Mouse (Mus musculus) lung, postnatal 4 days (tissue): ENCODE data around the gene Vps8.

Experiments
- DNase-seq, 2 experiments: peaks; one replicate each; pipeline ENCODE4 v3.0.0; 2021

Gene Vps8

DNA sequence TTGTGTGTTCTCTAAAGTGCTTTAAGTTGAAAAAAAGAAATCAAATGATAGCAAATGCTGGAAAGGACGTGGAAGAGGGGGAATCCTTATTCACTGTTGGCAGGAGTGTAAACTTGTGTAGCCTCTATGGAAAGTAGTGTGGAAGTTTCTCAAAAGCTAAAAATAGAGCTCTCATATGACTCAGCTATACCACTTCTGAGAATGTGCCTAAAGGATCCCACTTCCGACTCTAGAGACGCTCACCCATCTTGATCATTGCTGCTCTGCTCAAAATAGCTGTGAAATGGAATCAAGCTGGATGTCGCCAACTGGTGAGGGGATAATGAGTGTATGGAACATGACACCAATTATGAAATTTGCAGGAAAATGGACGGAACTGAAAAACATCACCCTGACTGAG, 264.5 kb downstream of the Vps8 start:
- no peak for DNase-seq

DNA sequence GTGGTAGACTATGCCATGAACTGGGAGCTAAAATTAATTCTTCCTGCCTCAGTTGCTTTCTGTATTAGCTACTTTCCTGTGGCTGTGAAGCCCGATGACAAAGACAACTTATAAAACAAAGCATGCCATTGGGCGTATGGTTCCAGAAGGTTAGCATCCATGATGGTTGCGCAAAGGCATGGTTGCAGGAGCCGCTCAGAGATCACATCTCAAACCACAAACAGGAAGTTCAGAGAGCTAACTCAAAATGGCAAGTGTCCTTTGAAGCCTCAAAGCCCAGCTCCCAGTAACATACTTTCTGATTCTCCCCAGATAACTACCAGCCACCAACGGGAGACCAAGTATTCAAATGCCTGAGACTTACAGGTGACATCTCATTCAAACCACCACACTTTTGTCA, 266.2 kb downstream of the Vps8 start:
- DNase-seq = peak in 1 of 2 experiments; percentile 26

DNA sequence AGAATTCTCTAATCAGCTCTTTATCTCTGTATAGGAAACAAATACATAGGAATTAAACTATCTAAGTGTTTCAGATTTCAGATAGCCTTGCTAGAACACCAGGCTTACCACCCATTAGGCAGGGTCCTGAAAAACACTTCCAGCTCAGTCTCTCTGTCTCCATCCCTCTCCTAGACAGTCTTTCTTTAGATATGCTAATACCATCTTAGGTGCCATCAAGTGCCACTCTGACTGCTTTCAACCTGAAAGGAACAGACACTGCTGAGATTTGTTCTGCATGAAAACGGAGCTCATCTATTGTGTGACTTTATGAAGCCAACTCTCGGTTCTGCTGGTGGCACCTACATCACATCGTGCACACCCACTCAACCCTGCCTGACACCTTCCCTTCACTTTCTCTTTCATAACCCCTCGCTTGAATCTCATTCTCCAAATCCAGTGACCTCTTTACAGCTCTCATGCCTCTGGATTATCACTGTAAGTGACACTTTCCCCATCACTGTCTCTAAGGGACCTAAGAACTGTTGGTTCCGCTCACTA, 267.4 kb downstream of the Vps8 start:
- DNase-seq = no peak

DNA sequence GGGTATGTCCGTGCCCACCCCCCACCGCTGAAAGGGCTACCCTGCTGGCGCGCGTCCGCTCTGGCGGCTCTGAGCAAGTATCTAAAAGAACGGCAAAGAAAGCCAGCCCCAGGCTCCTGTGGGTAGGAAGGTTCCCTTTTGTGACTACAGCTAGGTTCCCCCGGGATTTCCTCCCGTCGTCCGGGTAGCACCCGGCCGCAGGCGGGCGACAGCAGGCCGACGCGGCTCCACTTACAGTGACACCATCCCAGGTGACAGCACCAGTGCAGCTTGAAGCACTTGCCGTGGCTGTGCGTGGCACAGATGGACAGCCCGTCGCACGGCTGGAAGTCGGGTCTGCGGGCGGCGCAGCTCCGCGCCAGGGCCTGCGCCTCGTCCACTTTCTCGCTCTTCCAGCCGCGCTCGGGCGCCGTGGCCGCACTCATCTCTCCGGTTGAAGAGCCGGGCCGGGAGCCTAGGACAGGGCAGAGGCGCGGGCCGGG, 271.1 kb downstream of the Vps8 start:
- peak in 1 of 2 experiments; percentile 64 for DNase-seq
